23 mouse cellular contexts compared by ENCODE assay signal in genomic region chr1:181800667-181801066, GRCm38 (mm10). TPM values are rescaled to one million over a fixed set of nuclear protein-coding genes. Genes with fewer than 3 reads are reported as not detected.
DNase-seq lines count a peak whose midpoint lies in the region; ATAC-seq and TF ChIP-seq lines count a peak whose summit lies in the region.
"Had no signal": no experiment of that assay in that cellular context is flagged by ENCODE, and none has a peak within 500 bp of the region (broad histone marks: within the 10 kb centered on the region; RNA-seq: fewer than 3 reads in every experiment).

No protein-coding gene starts in this region.

- H3K27me3 ChIP-seq in lung, embryonic 16.5 days (ENCODE audit: control insufficient read depth, insufficient read depth, low read depth, low read length), result no peaks in the 10 kb centered on the region
- H3K27me3 ChIP-seq: embryonic facial prominence, embryonic 12.5 days; embryonic facial prominence, embryonic 15.5 days; hindbrain, embryonic 13.5 days had no signal

- 60% methylated on average over 4 of the region's 4 CpGs for WGBS in lung, embryonic 16.5 days

- TF ChIP-seq CTCF in left cerebral cortex, adult 2 months (IDR thresholded peaks at IDR 0.05), result no peak

- no peak overlapping the region for H3K9ac ChIP-seq in lung, embryonic 16.5 days (ENCODE audit: low read length)
- H3K9ac ChIP-seq: embryonic facial prominence, embryonic 12.5 days; embryonic facial prominence, embryonic 15.5 days; forebrain, postnatal 0 days; hindbrain, embryonic 13.5 days had no signal

- peak; percentile 79 for ATAC-seq in lung, embryonic 16.5 days (ENCODE audit: low read depth)
- ATAC-seq: activated CD4-positive, CD25-positive, alpha-beta regulatory T cell, adult 4 months; forebrain, embryonic 14.5 days; forebrain, postnatal 0 days; hindbrain, embryonic 16.5 days had no signal

- intact Hi-C loops in left cerebral cortex, postnatal 4 days (cut with DNase I), result no loop called here
- intact Hi-C loops in left cerebral cortex, adult 2 months (cut with DNase I), result no loop called here

- no peak overlapping the region for H3K4me3 ChIP-seq in left cerebral cortex, adult 2 months
- H3K4me3 ChIP-seq in lung, embryonic 16.5 days (ENCODE audit: low read length), result no peak overlapping the region
- H3K4me3 ChIP-seq: embryonic facial prominence, embryonic 12.5 days; embryonic facial prominence, embryonic 15.5 days; hindbrain, embryonic 10.5 days; hindbrain, embryonic 13.5 days had no signal

- H3K4me2 ChIP-seq in lung, embryonic 16.5 days (ENCODE audit: low read depth, low read length), result no peak overlapping the region
- H3K4me2 ChIP-seq: embryonic facial prominence, embryonic 12.5 days; embryonic facial prominence, embryonic 15.5 days; heart, embryonic 11.5 days; hindbrain, embryonic 13.5 days had no signal

- H3K27ac ChIP-seq in left cerebral cortex, adult 2 months, result no peak overlapping the region
- H3K27ac ChIP-seq in lung, embryonic 16.5 days (ENCODE audit: low read length), result no peak overlapping the region
- H3K27ac ChIP-seq: embryonic facial prominence, embryonic 12.5 days; embryonic facial prominence, embryonic 15.5 days; hindbrain, embryonic 10.5 days; hindbrain, embryonic 13.5 days had no signal

- H3K9me3 ChIP-seq in lung, embryonic 16.5 days (ENCODE audit: control insufficient read depth, low read length), result no peaks in the 10 kb centered on the region
- H3K9me3 ChIP-seq: embryonic facial prominence, embryonic 12.5 days; embryonic facial prominence, embryonic 15.5 days; hindbrain, embryonic 10.5 days; hindbrain, embryonic 13.5 days had no signal

- H3K4me1 ChIP-seq in lung, embryonic 16.5 days (replicated peaks; ENCODE audit: control insufficient read depth, insufficient read depth, low read length), result no peaks in the 10 kb centered on the region; the same call in 1 of the 2 replicates
- H3K4me1 ChIP-seq: embryonic facial prominence, embryonic 12.5 days; embryonic facial prominence, embryonic 15.5 days; hindbrain, embryonic 10.5 days; hindbrain, embryonic 13.5 days had no signal

- H3K36me3 ChIP-seq in lung, embryonic 16.5 days (ENCODE audit: control insufficient read depth, insufficient read depth, low read length), result no peaks in the 10 kb centered on the region
- H3K36me3 ChIP-seq: embryonic facial prominence, embryonic 12.5 days; embryonic facial prominence, embryonic 15.5 days; hindbrain, embryonic 10.5 days; hindbrain, embryonic 13.5 days had no signal

- DNase-seq in cerebellum, postnatal 10 days, result peak; percentile 50 to 62
- DNase-seq in cerebellum, postnatal 36 days, result no peak
- DNase-seq in left cerebral cortex, postnatal 4 days, result peak; percentile 39
- no peak for DNase-seq in left cerebral cortex, adult 2 months (ENCODE audit: extremely low spot score in 1 of 2, low spot score in 2 of 2)
- DNase-seq in lung, postnatal 14 days, result no peak
- peak; percentile 13 to 70 for DNase-seq in lung, postnatal 4 days
- no peak for DNase-seq in lung, postnatal 25 days (ENCODE audit: low spot score)
- DNase-seq: adrenal gland, adult 8-10 months; adrenal gland, postnatal 25 days; cerebellum, adult 11-12 months; cerebellum, adult 8-10 months; forebrain, postnatal 0 days; gastrocnemius, postnatal 10 days; gastrocnemius, postnatal 36 days had no signal

RNA-seq across cellular contexts. Expression of gene Lbr, which starts 42.2 kb away (rescaled TPM):
- 10 to 100 TPM; 21.7 to 24.1 TPM for total RNA-seq in left cerebral cortex, postnatal 4 days (2021)
- total RNA-seq in left cerebral cortex, adult 2 months (2021), result 10 to 100 TPM; 12.6 to 15.9 TPM
- polyA plus RNA-seq in lung, embryonic 16.5 days (2015; fragmentation: Nextera tagmentation; extraction: Ambion mirVana), result 134 and 139 TPM in 2 replicates

Comparison
In these comparisons a context has a peak if more than half of its experiments do, and no peak if none do; other contexts are left out.
1. DNase-seq: peak in cerebellum, postnatal 10 days (2 of 2), left cerebral cortex, postnatal 4 days (single experiment) and lung, postnatal 4 days (2 of 2); none in cerebellum, postnatal 36 days (0 of 2), left cerebral cortex, adult 2 months (0 of 2), lung, postnatal 14 days (single experiment) and lung, postnatal 25 days (single experiment).